Mouse (Mus musculus) hindbrain, embryonic 14.5 days (tissue): ENCODE results near the gene Pradc1. TPM values are rescaled to one million over a fixed set of nuclear protein-coding genes. Genes with fewer than 3 reads are reported as not detected.

ENCODE experiments used
- ATAC-seq: fragments of 200-750 bp; cut with Nextera tagmentation; 2 replicates; pipeline ENCODE4 v1.8.0; 2017; ENCODE audit warnings: moderate number of reproducible peaks, mild to moderate bottlenecking, moderate TSS enrichment, moderate library complexity; ENCODE audit not compliant: low FRiP score
- DNase-seq: peaks from one replicate; pipeline ENCODE4 v3.0.0-alpha.2; 2015; ENCODE audit warnings: low spot score
- H3K27ac ChIP-seq: fragments of 300-500 bp; sonication (generic); 2 replicates; pipeline ENCODE4 v1.5.1; 2014; ENCODE audit warnings: mild to moderate bottlenecking, moderate library complexity
- H3K27me3 ChIP-seq: fragments of 300-500 bp; sonication (generic); 2 replicates; pipeline ENCODE4 v1.6.1; 2014; ENCODE audit warnings: mild to moderate bottlenecking, low read length, mixed read lengths; ENCODE audit not compliant: control insufficient read depth, insufficient read depth
- H3K36me3 ChIP-seq: fragments of 300-500 bp; sonication (generic); replicated peaks from 2 replicates; pipeline ENCODE4 v1.6.1; 2014; ENCODE audit not compliant: control insufficient read depth, insufficient read depth
- H3K4me1 ChIP-seq: fragments of 300-500 bp; sonication (generic); replicated peaks from 2 replicates; pipeline ENCODE4 v1.6.1; 2014; ENCODE audit warnings: antibody characterized with exemption, low read length, mixed read lengths; ENCODE audit not compliant: control insufficient read depth, insufficient read depth
- H3K4me2 ChIP-seq: fragments of 300-500 bp; sonication (generic); replicated peaks from 2 replicates; pipeline ENCODE4 v1.6.1; 2014; ENCODE audit warnings: mild to moderate bottlenecking, moderate library complexity
- H3K4me3 ChIP-seq: fragments of 300-500 bp; sonication (generic); replicated peaks from 2 replicates; pipeline ENCODE4 v1.5.1; 2014; ENCODE audit warnings: mild to moderate bottlenecking, low read length
- H3K9ac ChIP-seq: fragments of 300-500 bp; sonication (generic); 2 replicates; pipeline ENCODE4 v1.6.1; 2014
- H3K9me3 ChIP-seq: fragments of 300-500 bp; sonication (generic); 2 replicates; pipeline ENCODE4 v1.6.1; 2016; ENCODE audit warnings: low read length; ENCODE audit not compliant: control insufficient read depth
- WGBS: fragments of 180-500 bp; shearing (Covaris S2); extraction: QIAGEN DNeasy Blood & Tissue Kit; methylation state at CpG from one replicate; pipeline ENCODE4 v1.1.7; 2014; 5-methylcytosine and 5-hydroxymethylcytosine counted together
- polyA plus RNA-seq: library from polyadenylated mRNA; unstranded; fragments of >200 nt; fragmentation: Nextera tagmentation; extraction: Ambion mirVana; gene quantifications from 2 replicates; pipeline ENCODE4 v1.2.1, GENCODE M21; 2014

Gene Pradc1
- polyA plus RNA-seq = 18.0 and 21.5 TPM in 2 replicates

DNA sequence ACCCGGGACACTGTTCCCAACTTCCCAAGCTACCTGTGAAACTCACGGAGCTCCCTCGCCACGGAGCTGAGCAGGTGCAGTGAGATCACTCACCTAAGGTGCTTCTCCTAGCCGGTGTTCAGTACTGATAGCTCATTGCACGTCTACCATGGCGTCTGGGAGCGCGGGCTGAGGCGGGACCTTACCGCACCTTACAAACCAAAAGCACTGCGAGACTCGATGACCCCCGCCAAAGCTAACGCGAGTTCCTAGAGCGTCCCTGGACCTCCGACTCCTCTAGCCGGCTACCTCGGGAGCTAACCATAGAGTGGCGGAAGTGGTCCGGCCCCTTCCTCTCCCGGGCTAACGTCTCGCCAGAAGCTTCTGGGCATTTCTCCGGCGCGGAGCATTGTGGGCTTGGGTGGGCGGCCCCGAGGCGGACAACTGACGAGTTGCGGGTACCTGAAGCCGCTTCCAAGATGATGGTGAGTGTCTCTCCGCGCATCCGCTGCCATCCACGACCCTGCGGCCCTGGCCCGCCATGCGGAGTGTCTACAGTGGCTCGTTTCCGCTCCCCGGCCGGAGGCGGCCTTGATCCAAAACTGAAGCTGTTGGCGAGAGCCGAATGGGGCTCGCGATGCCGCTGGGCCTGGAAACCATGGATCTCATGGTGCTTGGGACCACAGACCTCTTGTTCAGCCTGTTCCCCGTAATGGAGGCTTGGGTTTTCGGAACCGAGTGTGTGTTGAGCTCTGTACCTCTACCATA, at the start of gene Pradc1:
Gene Pradc1 (minus strand): TSS at position 307 of the 747 bp plus-strand sequence.
- ATAC-seq = peak; percentile 91
- H3K9me3 ChIP-seq = no peaks in the 10 kb centered on the region
- under 1% methylated on average over 54 of the region's 54 CpGs for WGBS

DNA sequence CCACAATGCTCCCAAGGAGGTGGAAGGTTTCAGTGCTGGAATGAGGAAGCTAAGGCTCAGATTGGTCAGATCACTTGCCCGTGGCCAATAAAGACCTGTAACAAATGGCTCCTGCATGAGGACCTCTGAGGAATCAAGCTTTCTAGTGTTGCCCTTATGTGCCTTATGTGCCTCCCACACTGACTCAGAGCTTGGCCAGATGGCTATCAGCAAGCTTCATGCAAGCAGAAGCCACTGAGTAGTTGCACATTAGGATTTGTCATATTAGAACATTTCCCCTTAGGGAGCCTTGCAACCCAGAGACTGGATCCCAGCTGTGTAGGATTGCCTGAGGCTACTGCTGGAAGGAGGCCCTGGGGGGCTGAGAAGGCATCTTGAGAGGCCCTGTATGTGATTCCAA, 48.6 kb upstream of the Pradc1 start:
- no peak overlapping the region for H3K4me3 ChIP-seq
- H3K27me3 ChIP-seq = no peaks in the 10 kb centered on the region
- H3K36me3 ChIP-seq = no peaks in the 10 kb centered on the region
- no peak overlapping the region for H3K4me2 ChIP-seq
- H3K9me3 ChIP-seq = no peaks in the 10 kb centered on the region
- H3K27ac ChIP-seq = no peak overlapping the region
- DNase-seq (no peak), ATAC-seq (no peak)
- 77% methylated on average over 1 of the region's 1 CpGs for WGBS
- peaks cover 4% of the 10 kb centered on the region; the same call in 1 of the 2 replicates for H3K4me1 ChIP-seq
- no peak overlapping the region for H3K9ac ChIP-seq

More for the DNA sequence above, at the start of gene Pradc1:
- no peaks in the 10 kb centered on the region for H3K27me3 ChIP-seq
- 0 out of 2 replicates have a peak, but pooled peaks cover 11% of the 10 kb centered on the region for H3K36me3 ChIP-seq
- H3K4me3 ChIP-seq = peak within 1 kb of the TSS; percentile 70
- peak within 1 kb of the TSS; percentile 92 for H3K27ac ChIP-seq
- H3K9ac ChIP-seq = peak within 1 kb of the TSS; percentile 89
- peak; percentile 99 for DNase-seq
- peak within 1 kb of the TSS; percentile 97 for H3K4me2 ChIP-seq
- H3K4me1 ChIP-seq = peaks cover 35% of the 10 kb centered on the region

DNA sequence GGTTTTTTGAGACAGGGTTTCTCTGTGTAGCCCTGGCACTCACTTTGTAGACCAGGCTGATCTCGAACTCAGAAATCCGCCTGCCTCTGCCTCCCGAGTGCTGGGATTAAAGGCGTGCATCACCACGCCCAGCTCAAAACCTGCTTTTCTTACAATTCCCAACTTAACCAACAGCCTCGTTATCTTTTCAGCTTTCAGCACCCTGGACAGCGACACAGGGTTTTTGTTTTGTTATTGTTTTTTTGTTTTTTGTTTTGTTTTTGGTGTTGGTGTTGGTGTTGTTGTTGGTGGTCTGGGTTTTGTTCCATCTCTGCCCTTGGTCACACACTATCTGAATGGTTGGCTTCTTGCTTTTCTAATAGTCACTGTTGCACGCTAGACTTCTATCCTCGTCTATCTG, 46.4 kb upstream of the Pradc1 start:
- H3K27me3 ChIP-seq = no peaks in the 10 kb centered on the region
- WGBS = 76% methylated on average over 9 of the region's 9 CpGs
- no peaks in the 10 kb centered on the region for H3K36me3 ChIP-seq
- H3K27ac ChIP-seq = no peak overlapping the region
- DNase-seq (no peak), ATAC-seq (no peak)
- H3K9ac ChIP-seq = no peak overlapping the region
- no peaks in the 10 kb centered on the region for H3K9me3 ChIP-seq
- H3K4me2 ChIP-seq = no peak overlapping the region
- no peak overlapping the region for H3K4me3 ChIP-seq
- H3K4me1 ChIP-seq = peaks cover 4% of the 10 kb centered on the region; the same call in 1 of the 2 replicates

DNA sequence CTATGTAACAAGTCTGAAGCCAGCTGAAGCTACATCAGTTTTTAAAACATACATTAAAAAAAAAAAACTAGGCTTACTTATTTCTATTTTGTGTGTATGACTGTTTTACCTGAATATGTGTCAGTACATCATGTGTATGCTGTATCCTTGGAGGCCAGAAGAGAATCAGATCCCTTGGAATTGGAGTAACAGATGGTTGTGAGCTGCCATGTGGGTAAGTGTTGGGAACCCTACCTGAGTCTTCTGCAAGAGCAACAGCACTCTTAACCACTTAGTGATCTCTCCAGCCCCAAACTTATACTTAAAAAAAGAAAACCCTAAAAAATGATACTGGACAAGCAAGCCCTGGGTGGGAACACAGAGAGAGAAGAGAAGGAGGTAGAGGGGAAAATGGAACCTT, 45.2 kb upstream of the Pradc1 start:
- ATAC-seq (no peak), DNase-seq (no peak)
- 0 out of 2 replicates have a peak, but pooled peaks cover 4% of the 10 kb centered on the region for H3K4me1 ChIP-seq
- no peaks in the 10 kb centered on the region for H3K9me3 ChIP-seq
- H3K4me2 ChIP-seq = no peak overlapping the region
- H3K27ac ChIP-seq = no peak overlapping the region
- no peak overlapping the region for H3K4me3 ChIP-seq
- H3K36me3 ChIP-seq = no peaks in the 10 kb centered on the region
- H3K27me3 ChIP-seq = no peaks in the 10 kb centered on the region
- no peak overlapping the region for H3K9ac ChIP-seq

DNA sequence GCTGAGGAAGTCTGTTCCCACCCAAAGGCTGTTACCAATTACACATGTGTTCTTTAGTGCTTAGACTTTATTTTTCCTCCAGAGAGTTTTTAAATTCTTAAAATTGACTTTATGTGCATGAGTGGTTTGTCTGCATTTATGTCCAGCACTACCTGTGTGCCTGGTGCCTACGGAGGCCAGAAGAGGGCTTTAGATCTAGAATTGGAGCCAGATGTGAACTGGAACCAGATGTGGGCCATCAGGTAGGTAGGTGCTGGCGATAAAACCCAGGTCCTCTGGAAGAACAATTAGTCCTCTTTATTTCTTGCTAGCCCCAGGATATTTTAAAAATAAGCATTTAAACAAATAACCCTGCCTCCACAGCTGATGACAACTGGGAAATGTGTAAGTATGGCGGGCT, 39.8 kb upstream of the Pradc1 start:
- H3K27me3 ChIP-seq = peaks cover 6% of the 10 kb centered on the region
- DNase-seq (no peak), ATAC-seq (no peak)
- no peak overlapping the region for H3K27ac ChIP-seq
- no peak overlapping the region for H3K9ac ChIP-seq
- no peaks in the 10 kb centered on the region for H3K36me3 ChIP-seq
- WGBS = 94% methylated on average over 3 of the region's 3 CpGs
- H3K4me2 ChIP-seq = no peak overlapping the region
- H3K4me1 ChIP-seq = no peaks in the 10 kb centered on the region
- no peak overlapping the region for H3K4me3 ChIP-seq
- no peaks in the 10 kb centered on the region for H3K9me3 ChIP-seq

DNA sequence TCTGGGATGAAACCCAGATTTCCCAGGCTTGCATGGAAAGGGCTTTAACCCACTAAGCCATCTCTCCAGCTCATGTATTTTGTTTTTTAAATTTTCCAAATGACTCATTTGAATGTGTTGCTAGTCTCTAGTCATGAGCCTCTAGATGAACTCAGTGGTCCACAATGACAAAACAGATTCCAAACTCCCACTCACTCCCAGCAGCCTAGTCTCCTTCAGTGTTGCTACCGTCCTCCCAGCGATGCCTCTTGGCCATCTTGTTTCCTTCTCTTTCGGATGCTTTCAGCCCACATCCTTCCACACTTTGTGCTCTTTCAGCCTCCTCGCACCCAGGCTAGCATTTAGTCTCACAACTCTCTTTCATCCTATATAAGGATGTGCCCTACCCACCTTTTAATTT, 38.5 kb upstream of the Pradc1 start:
- H3K27me3 ChIP-seq = peaks cover 20% of the 10 kb centered on the region
- no peak overlapping the region for H3K27ac ChIP-seq
- 84% methylated on average over 4 of the region's 4 CpGs for WGBS
- DNase-seq = no peak
- H3K9me3 ChIP-seq = no peaks in the 10 kb centered on the region
- ATAC-seq = no peak
- H3K9ac ChIP-seq = no peak overlapping the region
- no peaks in the 10 kb centered on the region for H3K4me1 ChIP-seq
- no peaks in the 10 kb centered on the region for H3K36me3 ChIP-seq
- no peak overlapping the region for H3K4me2 ChIP-seq
- H3K4me3 ChIP-seq = no peak overlapping the region

DNA sequence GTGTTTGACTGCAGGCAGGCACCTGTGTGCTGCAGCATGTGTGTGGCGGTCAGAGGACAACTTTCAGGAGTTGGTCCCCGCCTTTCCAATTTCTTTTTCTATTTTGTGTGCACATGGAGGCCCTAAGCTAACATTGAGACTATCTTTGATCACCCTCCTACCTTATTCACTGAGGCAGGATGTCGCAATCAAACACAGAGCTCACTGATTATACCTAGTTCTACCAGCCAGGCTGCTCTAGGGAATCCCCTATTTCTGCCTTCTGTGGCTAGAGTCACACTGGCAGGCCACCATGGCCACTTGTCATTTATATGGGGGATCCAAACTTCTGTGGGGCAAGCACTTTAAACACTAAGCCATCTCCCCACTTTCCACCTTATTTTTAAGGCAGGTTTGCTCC, 37.9 kb upstream of the Pradc1 start:
- H3K4me3 ChIP-seq = no peak overlapping the region
- DNase-seq = no peak
- H3K36me3 ChIP-seq = no peaks in the 10 kb centered on the region
- H3K27me3 ChIP-seq = peaks cover 25% of the 10 kb centered on the region
- H3K4me1 ChIP-seq = peaks cover 2% of the 10 kb centered on the region
- WGBS = 81% methylated on average over 3 of the region's 3 CpGs
- no peak overlapping the region for H3K27ac ChIP-seq
- no peak overlapping the region for H3K4me2 ChIP-seq
- no peak for ATAC-seq
- no peaks in the 10 kb centered on the region for H3K9me3 ChIP-seq
- H3K9ac ChIP-seq = no peak overlapping the region

DNA sequence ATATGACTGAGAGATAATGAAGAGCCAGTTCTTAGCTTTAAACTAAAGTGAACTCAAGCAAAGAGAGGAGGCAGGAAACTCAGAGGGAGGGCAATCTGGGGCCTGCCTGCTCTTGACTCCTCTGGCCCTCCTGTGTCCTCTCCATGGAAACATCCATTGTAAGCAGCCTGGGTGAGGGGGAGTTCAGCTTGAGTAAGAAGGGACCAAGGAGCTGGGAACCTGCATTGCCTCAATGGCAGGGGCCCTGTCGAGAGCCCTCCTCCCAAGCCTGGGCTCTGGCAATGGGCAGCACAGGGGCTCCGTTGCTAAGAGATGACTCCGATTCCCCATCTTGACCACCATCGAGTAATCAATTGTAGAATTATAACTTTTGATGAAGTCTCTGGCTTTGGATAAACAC, 36.7 kb upstream of the Pradc1 start:
- 22% methylated on average over 4 of the region's 4 CpGs for WGBS
- no peak for DNase-seq
- no peak overlapping the region for H3K4me2 ChIP-seq

DNA sequence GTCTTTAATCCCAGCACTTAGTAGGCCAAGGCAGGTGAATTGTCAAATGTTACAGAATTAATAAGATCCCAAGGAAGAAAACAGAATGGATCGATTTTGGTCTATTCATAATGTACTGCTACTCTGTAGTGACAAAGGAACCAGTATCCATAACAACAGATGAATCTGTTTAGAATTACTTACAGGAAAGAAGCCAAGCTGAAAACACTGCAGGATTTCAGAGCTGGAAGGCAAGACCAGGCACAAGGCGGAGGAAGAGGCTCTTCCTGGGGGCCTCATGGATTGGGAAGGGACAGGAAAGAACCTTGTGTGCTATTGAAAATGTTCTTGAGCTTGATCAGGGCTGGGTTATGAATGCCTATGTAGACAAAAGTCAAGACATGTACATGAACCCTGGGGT, 34.0 kb upstream of the Pradc1 start:
- H3K4me2 ChIP-seq = no peak overlapping the region
- ATAC-seq = no peak
- no peaks in the 10 kb centered on the region for H3K36me3 ChIP-seq
- peaks cover 11% of the 10 kb centered on the region for H3K4me1 ChIP-seq
- no peak for DNase-seq
- 62% methylated on average over 2 of the region's 2 CpGs for WGBS
- H3K27me3 ChIP-seq = peaks cover 45% of the 10 kb centered on the region
- H3K27ac ChIP-seq = no peak overlapping the region
- no peak overlapping the region for H3K9ac ChIP-seq
- H3K9me3 ChIP-seq = no peaks in the 10 kb centered on the region
- H3K4me3 ChIP-seq = no peak overlapping the region

More for the DNA sequence above, 36.7 kb upstream of the Pradc1 start:
- Histone ChIP-seq H3K4me3 (no peak overlapping the region), H3K4me1 (peaks cover 11% of the 10 kb centered on the region), H3K27me3 (peaks cover 37% of the 10 kb centered on the region), H3K9ac (no peak overlapping the region), H3K36me3 (no peaks in the 10 kb centered on the region), H3K27ac (no peak overlapping the region), H3K9me3 (no peaks in the 10 kb centered on the region)
- ATAC-seq = no peak
